Mouse (Mus musculus): ENCODE measurements around the gene Ttc39a. TPM values are rescaled to one million over a fixed set of nuclear protein-coding genes. Genes with fewer than 3 reads are reported as not detected.

Gene Ttc39a
- polyA plus RNA-seq, 1 experiment, result not detected

DNA sequence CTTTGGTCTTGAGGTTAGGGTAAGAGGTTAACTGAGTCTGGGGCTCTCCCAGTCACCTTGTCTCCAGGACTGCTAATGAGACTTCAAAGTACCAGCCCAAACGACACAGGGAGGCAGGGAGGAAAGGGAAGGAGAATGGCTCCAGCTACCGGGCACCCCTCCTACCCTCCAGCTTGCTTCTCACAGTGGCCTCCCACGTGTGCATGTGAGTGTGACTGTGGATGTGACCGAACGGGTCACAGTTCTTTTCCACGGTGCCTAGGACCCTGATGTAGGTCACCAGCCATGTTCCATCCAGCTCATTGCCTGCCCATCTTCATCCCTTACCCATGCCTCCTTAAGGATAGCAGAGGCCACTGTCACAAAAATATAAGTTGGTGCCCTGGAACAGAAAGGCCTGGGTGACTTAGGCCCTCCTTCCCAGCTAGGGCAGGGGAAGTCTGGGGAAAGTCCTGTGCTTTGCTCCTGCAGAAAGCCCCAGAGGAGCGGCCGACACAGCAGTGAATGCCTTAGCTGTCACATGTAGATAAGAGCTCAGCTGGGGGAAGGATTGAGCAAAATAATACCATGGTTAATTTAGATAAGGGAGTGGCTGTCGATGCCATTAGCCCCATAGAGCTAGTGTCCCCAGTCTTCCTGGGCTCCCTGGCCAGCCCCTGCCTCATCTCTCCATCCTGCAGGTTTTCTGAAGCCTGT lies 4.4 kb downstream of the Ttc39a start:
- Histone ChIP-seq H3K4me1 (ENCODE audit: control insufficient read depth, insufficient read depth, insufficient read length, low read length) (peaks cover 4% of the 10 kb centered on the region), H3K27ac (replicated peaks; ENCODE audit: low read depth, low read length) (no peak overlapping the region), H3K4me3 (ENCODE audit: insufficient read depth, low read depth, low read length) (no peak overlapping the region)

DNA sequence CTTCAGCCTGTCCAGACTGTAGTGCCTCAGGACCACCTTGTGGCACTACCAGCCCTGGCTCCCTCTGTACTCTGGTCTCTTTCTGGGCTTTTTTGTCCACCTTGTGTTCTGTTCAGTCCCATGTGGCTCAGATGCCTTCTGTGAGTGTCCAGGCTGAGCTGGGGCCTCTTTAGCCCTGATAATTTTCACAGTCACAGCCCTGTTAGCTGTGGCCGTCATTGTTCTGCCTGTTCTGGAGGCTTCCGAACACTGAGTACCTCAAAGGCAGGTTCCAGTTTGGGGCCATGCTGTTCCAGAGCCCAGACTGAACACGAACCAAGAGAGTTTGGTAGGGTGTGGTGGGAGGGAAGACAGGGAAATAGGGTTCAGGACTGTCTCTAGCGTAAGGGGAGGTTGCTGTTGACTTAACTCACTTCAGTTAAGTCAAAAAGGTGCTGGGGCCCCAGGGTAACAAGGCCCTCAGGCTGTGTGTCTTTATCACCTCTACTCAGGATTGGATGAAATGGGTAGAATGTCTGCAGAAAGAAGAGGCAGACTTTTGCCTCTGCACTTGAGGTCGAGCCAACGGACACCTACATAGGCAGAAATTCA lies 5.0 kb downstream of the Ttc39a start:
- H3K4me1 ChIP-seq (ENCODE audit: control insufficient read depth, insufficient read depth, insufficient read length, low read length), result peaks cover under 1% of the 10 kb centered on the region
- H3K4me3 ChIP-seq (ENCODE audit: insufficient read depth, low read depth, low read length), result no peak overlapping the region
- no peak overlapping the region for H3K27ac ChIP-seq (replicated peaks; ENCODE audit: low read depth, low read length)

DNA sequence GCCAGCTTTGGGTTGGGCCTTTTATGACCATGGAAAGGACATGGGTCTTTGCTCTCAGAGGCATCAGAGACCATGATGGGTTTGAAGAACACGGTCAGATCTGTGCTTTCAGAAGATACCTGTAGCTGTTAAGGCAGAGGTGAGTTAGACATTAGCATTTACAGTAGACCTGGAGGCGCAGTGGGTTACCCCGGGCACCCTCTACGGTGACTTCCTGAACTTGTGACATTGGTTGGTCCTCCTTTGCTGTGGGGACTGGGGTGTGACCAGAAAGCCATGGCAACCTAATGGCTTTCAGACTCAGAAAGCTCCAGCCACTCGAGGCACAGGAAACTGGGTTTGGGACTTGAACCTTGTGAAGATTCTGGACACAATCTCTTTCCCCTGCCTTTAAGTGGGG lies 5.8 kb downstream of the Ttc39a start:
- no peak overlapping the region for H3K4me3 ChIP-seq (ENCODE audit: insufficient read depth, low read depth, low read length)
- no peak overlapping the region for H3K27ac ChIP-seq (replicated peaks; ENCODE audit: low read depth, low read length)
- no peaks in the 10 kb centered on the region for H3K4me1 ChIP-seq (ENCODE audit: control insufficient read depth, insufficient read depth, insufficient read length, low read length)

DNA sequence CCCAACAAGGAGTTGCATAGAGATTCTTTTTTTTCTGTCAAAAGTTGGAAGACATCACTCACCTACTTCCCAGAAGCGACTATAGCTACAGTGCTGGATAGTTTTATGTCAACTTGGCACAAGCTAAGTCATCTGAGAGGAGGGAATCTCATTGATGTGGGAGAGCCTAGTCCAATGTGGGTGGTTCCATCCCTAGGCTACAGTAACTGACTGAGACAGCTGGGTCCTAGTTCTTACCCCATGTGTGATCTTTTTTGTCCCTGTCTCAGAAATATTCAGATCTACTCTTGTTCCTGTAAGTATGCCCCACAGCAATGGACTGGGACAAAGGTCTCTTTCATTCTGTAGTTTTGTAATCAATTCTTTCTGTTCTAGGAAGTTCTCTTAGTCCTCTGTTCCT lies 11.6 kb downstream of the Ttc39a start:
- H3K4me1 ChIP-seq (ENCODE audit: control insufficient read depth, insufficient read depth, insufficient read length, low read length), result no peaks in the 10 kb centered on the region
- H3K4me3 ChIP-seq (ENCODE audit: insufficient read depth, low read depth, low read length), result no peak overlapping the region
- H3K27ac ChIP-seq (replicated peaks; ENCODE audit: low read depth, low read length), result no peak overlapping the region

DNA sequence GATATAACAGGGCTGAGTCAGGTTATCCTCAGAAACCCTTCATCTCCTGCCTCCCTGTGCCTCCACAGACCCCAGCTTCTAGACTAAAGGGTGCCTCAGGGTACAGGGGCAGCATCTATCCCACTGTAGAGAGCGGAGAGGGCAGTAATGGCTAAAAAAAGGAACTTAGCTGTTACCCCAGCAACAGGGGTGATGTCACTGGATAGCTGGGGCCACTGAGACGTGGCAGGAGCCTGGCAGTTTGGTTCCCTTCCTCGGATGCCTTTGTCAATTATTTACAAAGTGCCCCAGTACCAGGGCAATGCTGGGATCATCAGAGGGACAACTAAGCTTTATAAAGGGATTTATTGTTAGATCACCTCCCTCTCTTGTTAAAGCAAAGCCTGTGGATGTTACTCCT lies 12.6 kb downstream of the Ttc39a start:
- H3K4me3 ChIP-seq (ENCODE audit: insufficient read depth, low read depth, low read length), result no peak overlapping the region
- H3K27ac ChIP-seq (replicated peaks; ENCODE audit: low read depth, low read length), result no peak overlapping the region

DNA sequence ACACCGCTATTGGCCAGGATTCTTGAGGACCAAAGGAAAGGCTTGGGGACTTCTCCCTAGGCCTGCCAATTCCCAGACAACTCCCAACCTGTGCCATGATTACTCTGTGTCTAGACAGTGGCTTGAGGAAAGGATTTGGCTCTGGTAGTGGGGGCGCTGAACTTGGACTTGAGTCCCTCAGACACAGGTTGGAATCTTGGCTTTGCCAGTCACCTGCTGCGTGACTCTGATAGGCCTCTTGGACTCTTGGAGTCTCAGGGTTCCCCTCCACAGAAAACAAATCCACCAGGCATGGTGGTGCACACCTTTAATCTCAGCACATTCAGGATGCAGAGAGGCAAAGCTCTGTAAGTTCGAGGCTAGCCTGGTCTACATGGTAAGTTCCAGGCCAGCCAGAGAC lies 13.1 kb downstream of the Ttc39a start:
- Histone ChIP-seq H3K4me1 (ENCODE audit: control insufficient read depth, insufficient read depth, insufficient read length, low read length) (no peaks in the 10 kb centered on the region), H3K4me3 (ENCODE audit: insufficient read depth, low read depth, low read length) (no peak overlapping the region), H3K27ac (replicated peaks; ENCODE audit: low read depth, low read length) (no peak overlapping the region)

More for the DNA sequence above, 12.6 kb downstream of the Ttc39a start:
- no peaks in the 10 kb centered on the region for H3K4me1 ChIP-seq (ENCODE audit: control insufficient read depth, insufficient read depth, insufficient read length, low read length)

DNA sequence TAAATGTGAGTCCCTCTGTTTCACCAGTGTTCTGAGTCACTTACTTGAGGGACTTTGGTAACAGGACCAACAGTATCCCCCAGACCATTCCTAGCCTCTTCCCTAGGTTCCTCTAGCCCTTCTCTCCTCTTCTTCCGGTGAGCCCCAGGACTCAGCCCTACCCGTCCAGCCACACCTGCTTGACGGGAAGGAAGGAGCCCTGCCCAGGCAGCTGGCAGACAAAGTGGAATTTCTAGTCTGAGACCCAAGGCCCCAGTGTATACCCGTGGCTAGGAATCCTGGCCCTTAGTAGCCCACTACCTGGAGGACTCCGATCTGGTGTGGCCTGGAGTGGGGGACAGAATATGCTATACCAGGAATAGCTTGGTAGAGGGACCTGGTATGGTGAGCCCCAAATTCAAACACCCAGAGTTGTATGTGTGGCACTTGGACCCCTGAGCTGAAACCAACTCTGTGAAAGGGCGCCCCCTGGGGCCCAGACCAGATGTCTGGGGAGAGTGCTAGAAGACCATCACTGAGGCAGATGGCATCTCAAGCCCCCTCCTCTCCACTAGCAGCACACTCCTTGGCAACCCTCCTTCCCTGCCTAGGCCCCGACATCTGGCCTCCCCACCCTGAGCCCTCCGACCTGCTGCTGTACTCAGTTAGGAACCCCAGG lies 13.8 kb downstream of the Ttc39a start:
- no peak overlapping the region for H3K27ac ChIP-seq (replicated peaks; ENCODE audit: low read depth, low read length)
- no peak overlapping the region for H3K4me3 ChIP-seq (ENCODE audit: insufficient read depth, low read depth, low read length)
- H3K4me1 ChIP-seq (ENCODE audit: control insufficient read depth, insufficient read depth, insufficient read length, low read length), result no peaks in the 10 kb centered on the region

DNA sequence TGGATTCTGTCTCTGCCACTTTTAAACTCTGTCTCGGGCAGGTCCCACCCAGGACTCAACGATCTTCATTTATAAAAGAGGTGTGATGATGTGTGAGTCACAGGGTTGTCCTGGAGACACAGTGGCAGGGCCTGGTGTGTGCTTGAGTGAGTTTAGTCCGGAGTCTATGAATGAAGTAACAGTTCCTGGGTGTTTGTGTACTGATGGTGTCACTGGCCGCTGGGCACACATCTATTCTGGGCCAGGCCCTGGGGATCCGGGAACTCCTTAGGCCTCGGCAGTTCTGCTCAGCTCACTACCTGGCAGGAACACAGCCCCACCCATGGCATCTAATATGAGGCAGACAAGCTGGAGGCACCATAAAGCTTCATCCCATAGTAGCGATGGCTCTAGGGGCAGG lies 15.2 kb downstream of the Ttc39a start:
- H3K4me1 ChIP-seq (ENCODE audit: control insufficient read depth, insufficient read depth, insufficient read length, low read length), result no peaks in the 10 kb centered on the region
- H3K27ac ChIP-seq (replicated peaks; ENCODE audit: low read depth, low read length), result no peak overlapping the region
- no peak overlapping the region for H3K4me3 ChIP-seq (ENCODE audit: insufficient read depth, low read depth, low read length)

DNA sequence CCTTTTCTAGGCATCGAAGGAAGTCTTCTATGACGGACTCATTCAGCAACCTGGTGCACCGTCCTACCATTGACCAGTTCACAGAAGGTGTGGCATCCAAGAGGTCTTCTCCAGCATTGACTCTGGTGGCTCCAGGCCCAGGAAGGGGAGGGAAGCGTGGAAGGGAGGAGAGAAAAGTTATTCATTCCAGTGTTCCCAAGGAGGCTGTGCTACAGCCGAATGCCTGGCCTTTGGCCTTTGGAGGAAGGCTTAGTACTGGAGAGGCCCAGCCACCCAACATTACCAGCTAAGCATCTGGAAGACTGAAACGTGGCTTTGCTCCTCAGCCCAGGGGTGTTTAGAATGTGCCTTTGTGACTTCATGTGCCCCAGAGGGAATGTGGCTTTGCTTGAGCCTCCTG lies 16.0 kb downstream of the Ttc39a start:
- no peak overlapping the region for H3K4me3 ChIP-seq (ENCODE audit: insufficient read depth, low read depth, low read length)
- no peaks in the 10 kb centered on the region for H3K4me1 ChIP-seq (ENCODE audit: control insufficient read depth, insufficient read depth, insufficient read length, low read length)
- no peak overlapping the region for H3K27ac ChIP-seq (replicated peaks; ENCODE audit: low read depth, low read length)

DNA sequence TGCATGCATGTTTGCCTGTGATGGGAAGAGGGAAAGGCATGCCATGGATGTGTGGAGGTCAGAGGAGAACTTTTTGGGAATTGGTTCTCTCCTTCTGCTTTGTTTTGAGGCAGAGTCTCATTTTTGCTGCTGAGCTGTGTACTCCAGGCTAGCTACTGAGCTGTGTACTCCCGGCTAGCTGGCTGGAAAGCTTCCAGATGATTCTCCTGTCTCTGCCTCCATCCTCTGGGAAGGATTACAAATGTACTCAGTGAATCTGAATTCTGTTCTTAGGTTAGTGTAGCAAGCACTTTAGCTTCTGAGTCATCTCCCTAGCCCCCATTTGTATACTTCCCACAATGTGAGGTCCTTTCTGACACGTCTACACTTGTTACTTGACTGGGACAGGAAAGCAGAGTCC lies 17.0 kb downstream of the Ttc39a start:
- no peak overlapping the region for H3K4me3 ChIP-seq (ENCODE audit: insufficient read depth, low read depth, low read length)
- H3K27ac ChIP-seq (replicated peaks; ENCODE audit: low read depth, low read length), result no peak overlapping the region
- no peaks in the 10 kb centered on the region for H3K4me1 ChIP-seq (ENCODE audit: control insufficient read depth, insufficient read depth, insufficient read length, low read length)

DNA sequence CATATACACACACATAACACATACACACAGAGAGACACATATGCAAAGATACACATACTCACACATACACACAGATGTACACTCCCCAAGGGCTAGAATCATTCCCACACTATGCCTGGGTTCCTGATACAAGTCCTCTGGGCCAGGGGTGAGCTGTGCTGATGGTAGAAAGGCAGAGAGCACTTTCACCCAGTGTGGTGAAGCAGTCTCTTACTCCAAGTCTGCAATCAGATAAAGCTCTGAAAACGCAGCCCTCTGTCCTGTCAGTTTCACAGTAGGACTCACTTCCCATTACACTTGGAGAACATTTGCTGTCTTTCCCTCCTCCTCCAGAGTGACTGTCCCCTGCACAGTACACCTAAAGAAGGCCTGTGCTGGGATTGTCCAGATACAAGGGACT lies 20.6 kb downstream of the Ttc39a start:
- no peak overlapping the region for H3K4me3 ChIP-seq (ENCODE audit: insufficient read depth, low read depth, low read length)
- 0 out of 2 replicates have a peak overlapping the region, but pooled peaks have one; percentile 43 for H3K27ac ChIP-seq (replicated peaks; ENCODE audit: low read depth, low read length)
- H3K4me1 ChIP-seq (ENCODE audit: control insufficient read depth, insufficient read depth, insufficient read length, low read length), result no peaks in the 10 kb centered on the region; the same call in 1 of the 2 replicates

DNA sequence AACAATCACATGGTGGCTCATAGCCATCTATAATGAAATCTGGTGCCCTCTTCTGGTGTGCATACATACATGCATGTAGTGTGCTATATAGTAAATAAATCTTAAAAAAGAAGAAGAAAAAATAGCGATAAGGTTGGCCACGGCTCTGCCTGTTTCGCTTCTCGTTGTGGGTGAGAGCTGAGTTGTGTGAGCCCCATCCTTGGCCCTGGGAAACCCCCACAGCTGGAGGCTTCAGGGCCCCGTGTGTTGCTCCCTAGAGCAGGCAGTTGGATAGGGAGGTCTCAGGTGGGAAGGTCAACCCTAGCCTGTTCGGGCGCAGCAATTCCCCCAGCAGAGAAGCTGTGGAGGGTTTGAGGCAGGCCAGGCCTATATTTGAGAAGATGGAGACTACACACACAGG lies 23.8 kb downstream of the Ttc39a start:
- H3K27ac ChIP-seq (replicated peaks; ENCODE audit: low read depth, low read length), result no peak overlapping the region
- no peaks in the 10 kb centered on the region; the same call in 1 of the 2 replicates for H3K4me1 ChIP-seq (ENCODE audit: control insufficient read depth, insufficient read depth, insufficient read length, low read length)
- H3K4me3 ChIP-seq (ENCODE audit: insufficient read depth, low read depth, low read length), result no peak overlapping the region

DNA sequence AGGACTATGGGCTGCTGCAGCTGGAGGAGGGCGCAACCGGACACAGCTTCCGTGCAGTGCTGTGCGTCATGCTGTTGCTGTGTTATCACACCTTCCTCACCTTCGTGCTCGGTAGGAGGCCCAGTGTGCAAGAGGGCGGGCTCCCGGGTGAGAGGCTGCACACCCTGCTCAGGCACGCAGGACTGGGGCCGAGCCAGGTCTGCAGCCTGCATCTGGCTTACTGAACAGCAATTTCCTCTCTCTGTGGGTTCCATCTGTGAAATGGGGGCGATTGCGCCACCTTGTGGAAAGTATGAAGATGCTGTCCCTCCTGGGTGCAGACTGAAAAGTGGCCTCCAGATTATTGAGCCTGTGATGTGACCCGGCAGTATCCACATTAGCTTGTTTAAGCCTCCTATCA lies 24.4 kb downstream of the Ttc39a start:
- Histone ChIP-seq H3K4me3 (ENCODE audit: insufficient read depth, low read depth, low read length) (no peak overlapping the region), H3K27ac (replicated peaks; ENCODE audit: low read depth, low read length) (no peak overlapping the region), H3K4me1 (ENCODE audit: control insufficient read depth, insufficient read depth, insufficient read length, low read length) (no peaks in the 10 kb centered on the region; the same call in 1 of the 2 replicates)

DNA sequence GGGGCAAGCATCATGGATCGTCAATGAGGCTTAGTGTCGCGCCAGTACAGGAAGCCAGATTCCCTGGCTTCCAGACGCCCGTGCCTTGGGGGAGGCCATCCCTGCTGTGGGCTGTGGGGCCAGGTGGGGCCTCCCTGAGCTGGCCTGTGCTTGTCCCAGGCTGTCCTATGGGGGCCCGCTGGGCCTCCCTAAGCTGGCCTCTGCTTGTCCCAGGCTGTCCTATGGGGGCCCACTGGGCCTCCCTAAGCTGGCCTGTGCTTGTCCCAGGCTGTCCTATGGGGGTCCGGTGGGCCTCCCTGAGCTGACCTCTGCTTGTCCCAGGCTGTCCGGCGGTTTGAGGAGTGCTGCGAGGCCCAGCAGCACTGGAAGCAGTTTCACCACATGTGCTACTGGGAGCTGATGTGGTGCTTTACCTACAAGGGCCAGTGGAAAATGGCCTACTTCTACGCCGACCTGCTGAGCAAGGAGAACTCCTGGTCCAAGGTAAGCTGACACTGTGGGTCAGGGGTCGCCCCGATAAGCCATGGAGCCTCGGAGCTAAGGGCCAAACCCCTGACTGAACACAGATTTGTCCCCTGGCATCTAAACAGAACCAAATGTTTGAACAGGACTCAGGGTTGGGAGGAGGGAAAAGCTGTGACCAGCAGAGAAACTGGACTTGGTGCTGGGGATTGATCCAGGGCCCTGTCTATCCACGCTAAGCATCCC lies 26.4 kb downstream of the Ttc39a start:
- no peak overlapping the region for H3K4me3 ChIP-seq (ENCODE audit: insufficient read depth, low read depth, low read length)
- H3K27ac ChIP-seq (replicated peaks; ENCODE audit: low read depth, low read length), result no peak overlapping the region
- H3K4me1 ChIP-seq (ENCODE audit: control insufficient read depth, insufficient read depth, insufficient read length, low read length), result no peaks in the 10 kb centered on the region; the same call in 1 of the 2 replicates

DNA sequence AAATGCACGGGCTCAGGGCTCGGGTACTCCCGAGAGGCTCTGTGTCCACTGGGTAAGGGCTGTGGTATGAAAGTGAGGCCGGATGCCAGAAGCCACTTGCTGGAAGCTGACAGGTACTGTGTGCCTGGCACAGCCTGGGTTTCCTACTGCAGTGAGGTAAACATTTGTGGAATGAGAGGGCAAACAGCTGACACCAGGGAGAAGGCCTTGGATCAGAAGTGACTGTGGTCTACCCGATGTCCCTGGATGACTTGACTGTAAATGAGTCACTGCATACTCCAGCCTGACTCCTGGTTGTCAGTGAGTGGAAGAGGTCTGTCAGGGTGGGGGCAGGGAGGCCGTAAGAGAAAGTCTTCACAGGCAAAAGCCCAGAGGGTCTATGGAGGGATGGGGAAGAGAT lies 27.2 kb downstream of the Ttc39a start:
- H3K4me3 ChIP-seq (ENCODE audit: insufficient read depth, low read depth, low read length), result no peak overlapping the region
- no peak overlapping the region for H3K27ac ChIP-seq (replicated peaks; ENCODE audit: low read depth, low read length)
- no peaks in the 10 kb centered on the region; the same call in 1 of the 2 replicates for H3K4me1 ChIP-seq (ENCODE audit: control insufficient read depth, insufficient read depth, insufficient read length, low read length)

All from brown adipose tissue, adult 24 weeks (tissue).